Comparison of ENCODE assay signal across 23 mouse cellular contexts in genomic region chr3:26297869-26298268, GRCm38 (mm10). TPM values are rescaled to one million over a fixed set of nuclear protein-coding genes. Genes with fewer than 3 reads are reported as not detected.
A peak's percentile ranks its signal among the peaks of the same experiment; 100 is the strongest.
DNase-seq lines count a peak whose midpoint lies in the region; ATAC-seq and TF ChIP-seq lines count a peak whose summit lies in the region.
"Had no signal": no experiment of that assay in that cellular context is flagged by ENCODE, and none has a peak within 500 bp of the region (broad histone marks: within the 10 kb centered on the region; RNA-seq: fewer than 3 reads in every experiment).

No protein-coding gene starts in this region.

- peak; percentile 54; the same call in 1 of the 2 replicates for ATAC-seq in hindbrain, embryonic 16.5 days
- ATAC-seq in hindbrain, embryonic 11.5 days (ENCODE audit: low FRiP score) = no peak
- ATAC-seq in midbrain, postnatal 0 days (ENCODE audit: low FRiP score) = no peak
- ATAC-seq in midbrain, embryonic 15.5 days (replicated peaks) = no peak
- ATAC-seq: forebrain, embryonic 14.5 days; forebrain, postnatal 0 days; intestine, embryonic 15.5 days; Patski had no signal

- H3K4me2 ChIP-seq in hindbrain, embryonic 16.5 days (ENCODE audit: low read length) = no peak overlapping the region
- no peak overlapping the region for H3K4me2 ChIP-seq in hindbrain, embryonic 11.5 days (replicated peaks; ENCODE audit: low read depth, low read length)
- no peak overlapping the region for H3K4me2 ChIP-seq in midbrain, postnatal 0 days (ENCODE audit: low read depth, low read length, poor library complexity, severe bottlenecking)
- no peak overlapping the region for H3K4me2 ChIP-seq in midbrain, embryonic 15.5 days
- H3K4me2 ChIP-seq: heart, embryonic 11.5 days; hindbrain, embryonic 14.5 days; intestine, embryonic 15.5 days had no signal

- no peak overlapping the region for H3K4me3 ChIP-seq in hindbrain, embryonic 16.5 days (ENCODE audit: low read length)
- no peak overlapping the region for H3K4me3 ChIP-seq in hindbrain, embryonic 11.5 days (ENCODE audit: low read depth, low read length)
- no peak overlapping the region for H3K4me3 ChIP-seq in midbrain, postnatal 0 days (ENCODE audit: low read depth, low read length)
- no peak overlapping the region for H3K4me3 ChIP-seq in midbrain, embryonic 15.5 days
- H3K4me3 ChIP-seq: gastrocnemius, adult 2 months; intestine, embryonic 15.5 days had no signal

- no peak for DNase-seq in hindbrain, embryonic 11.5 days (ENCODE audit: low spot score)
- DNase-seq in midbrain, postnatal 0 days (ENCODE audit: low spot score) = peak; percentile 56
- DNase-seq in retina, embryonic 14.5 days (ENCODE audit: low spot score) = peak; percentile 58
- DNase-seq in B cell, adult 2 months = no peak
- DNase-seq: adrenal gland, adult 2 months; adrenal gland, postnatal 14 days; cerebellum, adult 11-12 months; cerebellum, adult 9-10 months; forebrain, postnatal 0 days; gastrocnemius, adult 2 months; gastrocnemius, postnatal 14 days; heart, adult 11 months; kidney, adult 11 months had no signal

- 41% methylated on average over 5 of the region's 5 CpGs for WGBS in hindbrain, embryonic 16.5 days
- WGBS in hindbrain, embryonic 11.5 days = 57% methylated on average over 5 of the region's 5 CpGs
- 42% methylated on average over 5 of the region's 5 CpGs for WGBS in midbrain, postnatal 0 days
- WGBS in midbrain, embryonic 15.5 days = 60% methylated on average over 5 of the region's 5 CpGs

- H3K27me3 ChIP-seq in hindbrain, embryonic 16.5 days (replicated peaks; ENCODE audit: control insufficient read depth, insufficient read depth, low read length) = no peaks in the 10 kb centered on the region
- H3K27me3 ChIP-seq in hindbrain, embryonic 11.5 days (ENCODE audit: control insufficient read depth, insufficient read depth, low read length) = no peaks in the 10 kb centered on the region
- H3K27me3 ChIP-seq in midbrain, postnatal 0 days (ENCODE audit: insufficient read depth, low read length) = no peaks in the 10 kb centered on the region
- no peaks in the 10 kb centered on the region for H3K27me3 ChIP-seq in midbrain, embryonic 15.5 days (replicated peaks)
- H3K27me3 ChIP-seq: intestine, embryonic 15.5 days; Patski had no signal

- H3K4me1 ChIP-seq in hindbrain, embryonic 16.5 days (ENCODE audit: control insufficient read depth, insufficient read depth, low read depth, low read length) = no peaks in the 10 kb centered on the region
- H3K4me1 ChIP-seq in hindbrain, embryonic 11.5 days (replicated peaks; ENCODE audit: control insufficient read depth, insufficient read depth, low read length) = no peaks in the 10 kb centered on the region
- no peaks in the 10 kb centered on the region for H3K4me1 ChIP-seq in midbrain, postnatal 0 days (ENCODE audit: insufficient read depth, low read length)
- H3K4me1 ChIP-seq in midbrain, embryonic 15.5 days = no peaks in the 10 kb centered on the region
- H3K4me1 ChIP-seq: intestine, embryonic 15.5 days had no signal

- no peak for TF ChIP-seq CTCF in midbrain, postnatal 0 days (IDR thresholded peaks at IDR 0.05)

- H3K9ac ChIP-seq in hindbrain, embryonic 16.5 days (ENCODE audit: low read depth, low read length) = no peak overlapping the region
- H3K9ac ChIP-seq in hindbrain, embryonic 11.5 days (ENCODE audit: low read depth, low read length) = no peak overlapping the region
- H3K9ac ChIP-seq in midbrain, postnatal 0 days (replicated peaks; ENCODE audit: low read length, poor library complexity, severe bottlenecking) = no peak overlapping the region
- no peak overlapping the region for H3K9ac ChIP-seq in midbrain, embryonic 15.5 days
- H3K9ac ChIP-seq: forebrain, postnatal 0 days; hindbrain, embryonic 14.5 days; intestine, embryonic 15.5 days had no signal

- no peaks in the 10 kb centered on the region for H3K9me3 ChIP-seq in hindbrain, embryonic 16.5 days (ENCODE audit: control insufficient read depth, low read length)
- no peaks in the 10 kb centered on the region for H3K9me3 ChIP-seq in hindbrain, embryonic 11.5 days (ENCODE audit: control insufficient read depth, low read length)
- no peaks in the 10 kb centered on the region for H3K9me3 ChIP-seq in midbrain, postnatal 0 days (ENCODE audit: low read length)
- no peaks in the 10 kb centered on the region for H3K9me3 ChIP-seq in midbrain, embryonic 15.5 days
- H3K9me3 ChIP-seq: intestine, embryonic 15.5 days had no signal

- no peaks in the 10 kb centered on the region for H3K36me3 ChIP-seq in hindbrain, embryonic 16.5 days (ENCODE audit: control insufficient read depth, insufficient read depth, low read length)
- no peaks in the 10 kb centered on the region for H3K36me3 ChIP-seq in hindbrain, embryonic 11.5 days (ENCODE audit: control insufficient read depth, insufficient read depth, low read length)
- no peaks in the 10 kb centered on the region for H3K36me3 ChIP-seq in midbrain, postnatal 0 days (ENCODE audit: insufficient read depth, low read length)
- H3K36me3 ChIP-seq in midbrain, embryonic 15.5 days (replicated peaks) = no peaks in the 10 kb centered on the region
- H3K36me3 ChIP-seq: intestine, embryonic 15.5 days had no signal

- H3K27ac ChIP-seq in hindbrain, embryonic 16.5 days (ENCODE audit: low read depth, low read length) = no peak overlapping the region
- no peak overlapping the region for H3K27ac ChIP-seq in hindbrain, embryonic 11.5 days (ENCODE audit: low read depth, low read length)
- H3K27ac ChIP-seq in midbrain, postnatal 0 days (ENCODE audit: low read depth, low read length) = no peak overlapping the region
- no peak overlapping the region for H3K27ac ChIP-seq in midbrain, embryonic 15.5 days
- H3K27ac ChIP-seq: gastrocnemius, adult 2 months; hindbrain, embryonic 14.5 days; intestine, embryonic 15.5 days had no signal

RNA-seq across cellular contexts. Expression of gene Nlgn1, which starts 34.4 kb away (rescaled TPM):
- 28.5 and 29.4 TPM in 2 replicates for polyA plus RNA-seq in hindbrain, embryonic 16.5 days (2015; fragmentation: Nextera tagmentation; extraction: Ambion mirVana)
- polyA plus RNA-seq in hindbrain, embryonic 11.5 days (2014; fragmentation: Nextera tagmentation; extraction: Ambion mirVana) = 4.5 and 5.8 TPM in 2 replicates
- 87.9 and 96.9 TPM in 2 replicates for total RNA-seq in midbrain, postnatal 0 days (2014; rRNA removed)
- polyA plus RNA-seq in midbrain, postnatal 0 days (2015; fragmentation: Nextera tagmentation; extraction: Ambion mirVana) = 39.9 and 40.8 TPM in 2 replicates
- 27.7 and 33.9 TPM in 2 replicates for polyA plus RNA-seq in midbrain, embryonic 15.5 days (2015; fragmentation: Nextera tagmentation; extraction: Ambion mirVana)
- total RNA-seq: heart, adult 8-10 months; heart, postnatal 25 days; hematopoietic stem cell, adult 5-6 weeks had no signal

Comparison
In these comparisons a context has a peak if more than half of its experiments do, and no peak if none do; other contexts are left out.
1. DNase-seq: peak in midbrain, postnatal 0 days (single experiment) and retina, embryonic 14.5 days (single experiment); none in hindbrain, embryonic 11.5 days (single experiment) and B cell, adult 2 months (0 of 2).